Mouse (Mus musculus) lung, postnatal 4 days (tissue): ENCODE data around the gene Ttc33.
"Not testable (repeated sequence)": the region's sequence is repeated elsewhere in the genome, so short reads cannot be mapped to it uniquely, and the experiment has no call there.

Experiments
- DNase-seq, 2 experiments: peaks; one replicate each; pipeline ENCODE4 v3.0.0; 2021

Gene Ttc33

GRCm38 (mm10) chr15:5186293-5186675, 959 bp downstream of the Ttc33 start:
- no peak for DNase-seq

- no peak for DNase-seq
These were observed 1.8 kb downstream of the Ttc33 start for GRCm38 (mm10) chr15:5187116-5187515.

GRCm38 (mm10) chr15:5188029-5188428, 2.7 kb downstream of the Ttc33 start:
- DNase-seq: no peak

GRCm38 (mm10) chr15:5189504-5190093, 4.3 kb downstream of the Ttc33 start:
- DNase-seq: peak; percentile 15 to 43

- DNase-seq: no peak
These were observed 8.5 kb downstream of the Ttc33 start for GRCm38 (mm10) chr15:5193833-5194232.

- no peak for DNase-seq
These were observed 9.1 kb downstream of the Ttc33 start for GRCm38 (mm10) chr15:5194446-5194845.

GRCm38 (mm10) chr15:5194931-5195330, 9.6 kb downstream of the Ttc33 start:
- DNase-seq: no peak

GRCm38 (mm10) chr15:5195987-5196514, 10.7 kb downstream of the Ttc33 start:
- DNase-seq: no peak

GRCm38 (mm10) chr15:5196691-5197090, 11.4 kb downstream of the Ttc33 start:
- DNase-seq: no peak

- DNase-seq: no peak
These were observed 19.9 kb downstream of the Ttc33 start for GRCm38 (mm10) chr15:5205222-5205621.

GRCm38 (mm10) chr15:5209116-5209515, 23.8 kb downstream of the Ttc33 start:
- no peak for DNase-seq

- no peak for DNase-seq
These were observed 35.2 kb downstream of the Ttc33 start for GRCm38 (mm10) chr15:5220491-5220890.

- DNase-seq: not testable (repeated sequence)
These were observed 45.4 kb downstream of the Ttc33 start for GRCm38 (mm10) chr15:5230746-5231145.

- DNase-seq: no peak
These were observed 49.3 kb downstream of the Ttc33 start for GRCm38 (mm10) chr15:5234659-5235058.

GRCm38 (mm10) chr15:5235527-5235926, 50.2 kb downstream of the Ttc33 start:
- DNase-seq: peak; percentile 26 to 34

- DNase-seq: peak; percentile 71 to 82
These were observed 51.2 kb downstream of the Ttc33 start for GRCm38 (mm10) chr15:5236538-5236937.

- no peak for DNase-seq
These were observed 51.8 kb downstream of the Ttc33 start for GRCm38 (mm10) chr15:5237012-5237660.

GRCm38 (mm10) chr15:5238073-5238472, 52.7 kb downstream of the Ttc33 start:
- DNase-seq: no peak

GRCm38 (mm10) chr15:5238553-5238952, 53.2 kb downstream of the Ttc33 start:
- no peak for DNase-seq

- DNase-seq: no peak
These were observed 54.0 kb downstream of the Ttc33 start for GRCm38 (mm10) chr15:5239361-5239760.

- DNase-seq: no peak
These were observed 54.6 kb downstream of the Ttc33 start for GRCm38 (mm10) chr15:5239901-5240300.

- no peak for DNase-seq
These were observed 55.0 kb downstream of the Ttc33 start for GRCm38 (mm10) chr15:5240360-5240759.

- peak; percentile 38 to 44 for DNase-seq
These were observed 56.2 kb downstream of the Ttc33 start for GRCm38 (mm10) chr15:5241304-5242201.
